Mouse (Mus musculus): ENCODE results near the gene Gpr176. TPM values are rescaled to one million over a fixed set of nuclear protein-coding genes. Genes with fewer than 3 reads are reported as not detected.

The Gpr176 gene
- polyA plus RNA-seq, 1 experiment from 2014 or later = 4.1 TPM

GRCm38 (mm10) chr2:118256621-118257053 is 116.6 kb downstream of the Gpr176 start, which contains the start of gene Fsip1:
Fsip1 (minus strand) TSS chr2:118256966.
- peak; percentile 90 for DNase-seq
- Histone ChIP-seq H3K9me3 (ENCODE audit: control insufficient read depth, low read length) (no peaks in the 10 kb centered on the region), H3K27ac (replicated peaks; ENCODE audit: low read depth, low read length) (0 out of 2 replicates have a peak within 1 kb of the TSS, but pooled peaks have one; percentile 26), H3K4me2 (ENCODE audit: low read length) (peak within 1 kb of the TSS; percentile 57), H3K36me3 (ENCODE audit: control insufficient read depth, insufficient read depth, low read length) (no peaks in the 10 kb centered on the region), H3K9ac (replicated peaks; ENCODE audit: low read length) (no peak within 1 kb of the TSS; the same call in 1 of the 2 replicates), H3K4me1 (ENCODE audit: control insufficient read depth, insufficient read depth, low read length) (no peaks in the 10 kb centered on the region), H3K4me3 (replicated peaks; ENCODE audit: low read depth, low read length) (peak within 1 kb of the TSS; percentile 41), H3K27me3 (ENCODE audit: control insufficient read depth, insufficient read depth, low read length) (no peaks in the 10 kb centered on the region)
- under 1% methylated on average over 25 of the region's 25 CpGs for WGBS
- peak; percentile 89 for ATAC-seq (ENCODE audit: low FRiP score, low TSS enrichment)

- Histone ChIP-seq H3K36me3 (ENCODE audit: control insufficient read depth, insufficient read depth, low read length) (no peaks in the 10 kb centered on the region), H3K4me3 (replicated peaks; ENCODE audit: low read depth, low read length) (no peak overlapping the region), H3K4me1 (ENCODE audit: control insufficient read depth, insufficient read depth, low read length) (no peaks in the 10 kb centered on the region), H3K27me3 (ENCODE audit: control insufficient read depth, insufficient read depth, low read length) (no peaks in the 10 kb centered on the region), H3K9ac (replicated peaks; ENCODE audit: low read length) (no peak overlapping the region), H3K4me2 (ENCODE audit: low read length) (no peak overlapping the region), H3K27ac (replicated peaks; ENCODE audit: low read depth, low read length) (no peak overlapping the region), H3K9me3 (ENCODE audit: control insufficient read depth, low read length) (no peaks in the 10 kb centered on the region)
- WGBS = 89% methylated on average over 8 of the region's 8 CpGs
- no peak for DNase-seq
- no peak for ATAC-seq (ENCODE audit: low FRiP score, low TSS enrichment)
Measured at GRCm38 (mm10) chr2:118254516-118254915, 118.7 kb downstream of the Gpr176 start.

- ATAC-seq (ENCODE audit: low FRiP score, low TSS enrichment) (no peak), DNase-seq (no peak)
- Histone ChIP-seq H3K4me3 (replicated peaks; ENCODE audit: low read depth, low read length) (no peak overlapping the region), H3K9me3 (ENCODE audit: control insufficient read depth, low read length) (no peaks in the 10 kb centered on the region), H3K4me2 (ENCODE audit: low read length) (no peak overlapping the region), H3K27ac (replicated peaks; ENCODE audit: low read depth, low read length) (no peak overlapping the region), H3K4me1 (ENCODE audit: control insufficient read depth, insufficient read depth, low read length) (no peaks in the 10 kb centered on the region), H3K36me3 (ENCODE audit: control insufficient read depth, insufficient read depth, low read length) (no peaks in the 10 kb centered on the region), H3K27me3 (ENCODE audit: control insufficient read depth, insufficient read depth, low read length) (no peaks in the 10 kb centered on the region), H3K9ac (replicated peaks; ENCODE audit: low read length) (no peak overlapping the region)
- WGBS = 75% methylated on average over 12 of the region's 12 CpGs
Measured at GRCm38 (mm10) chr2:118248966-118249365, 124.3 kb downstream of the Gpr176 start.

- H3K4me3 ChIP-seq (replicated peaks; ENCODE audit: low read depth, low read length) = no peak overlapping the region
- no peaks in the 10 kb centered on the region for H3K4me1 ChIP-seq (ENCODE audit: control insufficient read depth, insufficient read depth, low read length)
- H3K27ac ChIP-seq (replicated peaks; ENCODE audit: low read depth, low read length) = no peak overlapping the region
- no peaks in the 10 kb centered on the region for H3K9me3 ChIP-seq (ENCODE audit: control insufficient read depth, low read length)
- DNase-seq = no peak
- H3K36me3 ChIP-seq (ENCODE audit: control insufficient read depth, insufficient read depth, low read length) = no peaks in the 10 kb centered on the region
- no peak overlapping the region for H3K4me2 ChIP-seq (ENCODE audit: low read length)
- H3K27me3 ChIP-seq (ENCODE audit: control insufficient read depth, insufficient read depth, low read length) = no peaks in the 10 kb centered on the region
- H3K9ac ChIP-seq (replicated peaks; ENCODE audit: low read length) = no peak overlapping the region
- no peak for ATAC-seq (ENCODE audit: low FRiP score, low TSS enrichment)
- WGBS = 70% methylated on average over 2 of the region's 2 CpGs
Measured at GRCm38 (mm10) chr2:118248016-118248415, 125.2 kb downstream of the Gpr176 start.

- no peak overlapping the region for H3K9ac ChIP-seq (replicated peaks; ENCODE audit: low read length)
- peak; percentile 62; the same call in 1 of the 2 replicates for ATAC-seq (ENCODE audit: low FRiP score, low TSS enrichment)
- no peaks in the 10 kb centered on the region for H3K27me3 ChIP-seq (ENCODE audit: control insufficient read depth, insufficient read depth, low read length)
- H3K9me3 ChIP-seq (ENCODE audit: control insufficient read depth, low read length) = no peaks in the 10 kb centered on the region
- no peak overlapping the region for H3K4me2 ChIP-seq (ENCODE audit: low read length)
- WGBS = 12% methylated on average over 10 of the region's 10 CpGs
- H3K36me3 ChIP-seq (ENCODE audit: control insufficient read depth, insufficient read depth, low read length) = no peaks in the 10 kb centered on the region
- no peak overlapping the region for H3K27ac ChIP-seq (replicated peaks; ENCODE audit: low read depth, low read length)
- H3K4me3 ChIP-seq (replicated peaks; ENCODE audit: low read depth, low read length) = no peak overlapping the region
- H3K4me1 ChIP-seq (ENCODE audit: control insufficient read depth, insufficient read depth, low read length) = no peaks in the 10 kb centered on the region
- DNase-seq = peak; percentile 93
Measured at GRCm38 (mm10) chr2:118245914-118246313, 127.3 kb downstream of the Gpr176 start.

- Histone ChIP-seq H3K4me1 (ENCODE audit: control insufficient read depth, insufficient read depth, low read length) (no peaks in the 10 kb centered on the region), H3K27ac (replicated peaks; ENCODE audit: low read depth, low read length) (no peak overlapping the region), H3K4me3 (replicated peaks; ENCODE audit: low read depth, low read length) (no peak overlapping the region), H3K4me2 (ENCODE audit: low read length) (no peak overlapping the region), H3K9me3 (ENCODE audit: control insufficient read depth, low read length) (no peaks in the 10 kb centered on the region), H3K27me3 (ENCODE audit: control insufficient read depth, insufficient read depth, low read length) (no peaks in the 10 kb centered on the region), H3K36me3 (ENCODE audit: control insufficient read depth, insufficient read depth, low read length) (no peaks in the 10 kb centered on the region), H3K9ac (replicated peaks; ENCODE audit: low read length) (no peak overlapping the region)
- DNase-seq = no peak
- WGBS = 86% methylated on average over 7 of the region's 7 CpGs
- no peak for ATAC-seq (ENCODE audit: low FRiP score, low TSS enrichment)
Measured at GRCm38 (mm10) chr2:118236196-118236595, 137.0 kb downstream of the Gpr176 start.

GRCm38 (mm10) chr2:118235614-118236013 is 137.6 kb downstream of the Gpr176 start:
- Histone ChIP-seq H3K4me3 (replicated peaks; ENCODE audit: low read depth, low read length) (no peak overlapping the region), H3K4me2 (ENCODE audit: low read length) (no peak overlapping the region), H3K4me1 (ENCODE audit: control insufficient read depth, insufficient read depth, low read length) (no peaks in the 10 kb centered on the region), H3K9ac (replicated peaks; ENCODE audit: low read length) (no peak overlapping the region), H3K36me3 (ENCODE audit: control insufficient read depth, insufficient read depth, low read length) (no peaks in the 10 kb centered on the region), H3K27me3 (ENCODE audit: control insufficient read depth, insufficient read depth, low read length) (no peaks in the 10 kb centered on the region), H3K27ac (replicated peaks; ENCODE audit: low read depth, low read length) (no peak overlapping the region), H3K9me3 (ENCODE audit: control insufficient read depth, low read length) (no peaks in the 10 kb centered on the region)
- 87% methylated on average over 3 of the region's 3 CpGs for WGBS
- DNase-seq (no peak), ATAC-seq (ENCODE audit: low FRiP score, low TSS enrichment) (no peak)

GRCm38 (mm10) chr2:118230544-118230943 is 142.7 kb downstream of the Gpr176 start:
- ATAC-seq (ENCODE audit: low FRiP score, low TSS enrichment) = no peak
- no peaks in the 10 kb centered on the region for H3K27me3 ChIP-seq (ENCODE audit: control insufficient read depth, insufficient read depth, low read length)
- no peaks in the 10 kb centered on the region for H3K9me3 ChIP-seq (ENCODE audit: control insufficient read depth, low read length)
- WGBS = 88% methylated on average over 3 of the region's 3 CpGs
- H3K36me3 ChIP-seq (ENCODE audit: control insufficient read depth, insufficient read depth, low read length) = no peaks in the 10 kb centered on the region
- no peak for DNase-seq
- no peak overlapping the region for H3K4me3 ChIP-seq (replicated peaks; ENCODE audit: low read depth, low read length)
- no peaks in the 10 kb centered on the region for H3K4me1 ChIP-seq (ENCODE audit: control insufficient read depth, insufficient read depth, low read length)
- no peak overlapping the region for H3K27ac ChIP-seq (replicated peaks; ENCODE audit: low read depth, low read length)
- no peak overlapping the region for H3K9ac ChIP-seq (replicated peaks; ENCODE audit: low read length)
- no peak overlapping the region for H3K4me2 ChIP-seq (ENCODE audit: low read length)

- 55% methylated on average over 4 of the region's 4 CpGs for WGBS
- no peaks in the 10 kb centered on the region for H3K27me3 ChIP-seq (ENCODE audit: control insufficient read depth, insufficient read depth, low read length)
- no peak overlapping the region for H3K27ac ChIP-seq (replicated peaks; ENCODE audit: low read depth, low read length)
- no peaks in the 10 kb centered on the region for H3K9me3 ChIP-seq (ENCODE audit: control insufficient read depth, low read length)
- no peak for ATAC-seq (ENCODE audit: low FRiP score, low TSS enrichment)
- no peak overlapping the region for H3K4me2 ChIP-seq (ENCODE audit: low read length)
- no peaks in the 10 kb centered on the region for H3K4me1 ChIP-seq (ENCODE audit: control insufficient read depth, insufficient read depth, low read length)
- no peak for DNase-seq
- H3K4me3 ChIP-seq (replicated peaks; ENCODE audit: low read depth, low read length) = no peak overlapping the region
- no peak overlapping the region for H3K9ac ChIP-seq (replicated peaks; ENCODE audit: low read length)
- no peaks in the 10 kb centered on the region for H3K36me3 ChIP-seq (ENCODE audit: control insufficient read depth, insufficient read depth, low read length)
Measured at GRCm38 (mm10) chr2:118228486-118229079, 144.6 kb downstream of the Gpr176 start.
